Mouse (Mus musculus): ENCODE results near the gene Gm21976.

The Gm21976 gene

GRCm38 (mm10) chr13:98332106-98332505, 52.4 kb downstream of the Gm21976 start:
- in situ Hi-C loops (cut with MboI; ENCODE audit: unreplicated experiment in 2 of 2), result loop anchor here in 1 of 2 experiments (5.0 kb wide), 1 partner anchor 300 kb away; no protein-coding TSS in a partner anchor

- in situ Hi-C loops (cut with MboI; ENCODE audit: unreplicated experiment in 2 of 2), result no loop called here
These were observed 56.5 kb downstream of the Gm21976 start for GRCm38 (mm10) chr13:98336205-98336604.

- in situ Hi-C loops (cut with MboI; ENCODE audit: unreplicated experiment in 2 of 2), result no loop called here
These were observed 60.8 kb downstream of the Gm21976 start for GRCm38 (mm10) chr13:98340506-98340905.

- in situ Hi-C loops (cut with MboI; ENCODE audit: unreplicated experiment in 2 of 2), result no loop called here
These were observed 69.8 kb downstream of the Gm21976 start for GRCm38 (mm10) chr13:98349491-98349890.

GRCm38 (mm10) chr13:98351527-98351926, 71.8 kb downstream of the Gm21976 start:
- in situ Hi-C loops (cut with MboI; ENCODE audit: unreplicated experiment in 2 of 2), result no loop called here

GRCm38 (mm10) chr13:98352381-98352975, 72.8 kb downstream of the Gm21976 start:
- in situ Hi-C loops (cut with MboI; ENCODE audit: unreplicated experiment in 2 of 2), result no loop called here

- in situ Hi-C loops (cut with MboI; ENCODE audit: unreplicated experiment in 2 of 2), result no loop called here
These were observed 74.0 kb downstream of the Gm21976 start for GRCm38 (mm10) chr13:98353709-98354089.

- in situ Hi-C loops (cut with MboI; ENCODE audit: unreplicated experiment in 2 of 2), result no loop called here
These were observed 74.6 kb downstream of the Gm21976 start, which contains the start of gene Foxd1 for GRCm38 (mm10) chr13:98354090-98354801. Gene Foxd1, plus strand, starts transcription at chr13:98354242.

GRCm38 (mm10) chr13:98354871-98355558, 75.3 kb downstream of the Gm21976 start:
- in situ Hi-C loops (cut with MboI; ENCODE audit: unreplicated experiment in 2 of 2), result no loop called here

GRCm38 (mm10) chr13:98355559-98356111, 75.9 kb downstream of the Gm21976 start:
- in situ Hi-C loops (cut with MboI; ENCODE audit: unreplicated experiment in 2 of 2), result no loop called here

- in situ Hi-C loops (cut with MboI; ENCODE audit: unreplicated experiment in 2 of 2), result no loop called here
These were observed 76.7 kb downstream of the Gm21976 start for GRCm38 (mm10) chr13:98356176-98356972.

Measured in v-Abl transformed pro-B cells (cell line).